Mouse (Mus musculus) lung, postnatal 0 days (tissue): Measurements from ENCODE around the gene Esf1. TPM values are rescaled to one million over a fixed set of nuclear protein-coding genes. Genes with fewer than 3 reads are reported as not detected.

Source experiments
- ATAC-seq: fragments of 200-750 bp; cut with Nextera tagmentation; 2 replicates; pipeline ENCODE4 v1.8.0; 2017; ENCODE audit warnings: moderate library complexity
- DNase-seq: peaks from one replicate; pipeline ENCODE4 v3.0.0-alpha.2; 2016; ENCODE audit warnings: low spot score
- H3K27ac ChIP-seq: fragments of 300-500 bp; sonication (generic); 2 replicates; pipeline ENCODE4 v1.5.1; 2014; ENCODE audit warnings: antibody characterized with exemption, mild to moderate bottlenecking, low read length, mixed read lengths
- H3K27me3 ChIP-seq: fragments of 300-500 bp; sonication (generic); replicated peaks from 2 replicates; pipeline ENCODE4 v1.6.1; 2014; ENCODE audit warnings: low read length, mixed read lengths; ENCODE audit not compliant: insufficient read depth
- H3K36me3 ChIP-seq: fragments of 300-500 bp; sonication (generic); 2 replicates; pipeline ENCODE4 v1.6.1; 2014; ENCODE audit warnings: low read length, mixed read lengths; ENCODE audit not compliant: insufficient read depth
- H3K4me1 ChIP-seq: fragments of 300-500 bp; sonication (generic); 2 replicates; pipeline ENCODE4 v1.6.1; 2014; ENCODE audit warnings: antibody characterized with exemption, low read depth, low read length, mixed read lengths; ENCODE audit not compliant: insufficient read depth
- H3K4me2 ChIP-seq: fragments of 300-500 bp; sonication (generic); replicated peaks from 2 replicates; pipeline ENCODE4 v1.6.1; 2014; ENCODE audit warnings: low read depth, mild to moderate bottlenecking, low read length, moderate library complexity, mixed read lengths
- H3K4me3 ChIP-seq: fragments of 300-500 bp; sonication (generic); 2 replicates; pipeline ENCODE4 v1.5.1; 2014; ENCODE audit warnings: low read depth, low read length
- H3K9ac ChIP-seq: fragments of 300-500 bp; sonication (generic); replicated peaks from 2 replicates; pipeline ENCODE4 v1.6.1; 2014; ENCODE audit warnings: low read depth, mild to moderate bottlenecking
- H3K9me3 ChIP-seq: fragments of 300-500 bp; sonication (generic); 2 replicates; pipeline ENCODE4 v1.6.1; 2016; ENCODE audit warnings: low read length, mixed read lengths
- CTCF ChIP-seq: IDR thresholded peaks from 2 replicates; pipeline ENCODE4 v1.5.1; 2016; ENCODE audit warnings: antibody characterized with exemption, mild to moderate bottlenecking
- EP300 ChIP-seq: IDR thresholded peaks from 2 replicates; pipeline ENCODE4 v1.6.1; 2016; ENCODE audit warnings: antibody characterized with exemption, mild to moderate bottlenecking, control low read depth
- WGBS: fragments of 180-500 bp; shearing (Covaris S2); extraction: QIAGEN DNeasy Blood & Tissue Kit; methylation state at CpG from one replicate; pipeline ENCODE4 v1.1.7; 2014; 5-methylcytosine and 5-hydroxymethylcytosine counted together
- polyA plus RNA-seq: library from polyadenylated mRNA; unstranded; fragments of >200 nt; fragmentation: Nextera tagmentation; extraction: Ambion mirVana; gene quantifications from 2 replicates; pipeline ENCODE4 v1.2.1, GENCODE M21; 2015

The Esf1 gene
- polyA plus RNA-seq, 1 experiment from 2014 or later, result 12.1 TPM

DNA sequence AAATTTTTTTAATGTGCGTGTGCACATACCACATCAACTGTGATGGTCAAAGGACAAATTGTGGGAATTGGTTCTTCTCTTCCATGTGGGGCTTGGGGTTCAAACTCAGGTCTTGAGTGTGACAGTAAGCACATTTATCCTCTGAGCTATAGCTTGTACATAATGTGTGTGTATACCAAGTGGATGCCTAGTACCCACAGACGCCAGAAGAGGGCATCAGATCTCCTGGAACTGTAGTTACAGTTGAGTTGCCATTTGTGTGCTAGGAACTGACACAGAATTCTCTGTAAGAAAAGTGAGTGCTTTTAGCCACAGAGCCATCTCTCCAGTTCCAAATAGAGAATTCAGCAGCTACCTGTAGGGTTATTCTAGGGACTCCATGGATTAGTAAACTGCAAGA lies 44.8 kb downstream of the Esf1 start:
- H3K27ac ChIP-seq, result no peak overlapping the region
- 80% methylated on average over 2 of the region's 2 CpGs for WGBS
- peak; percentile 32 for TF ChIP-seq CTCF
- no peak for TF ChIP-seq EP300
- no peaks in the 10 kb centered on the region for H3K27me3 ChIP-seq
- no peaks in the 10 kb centered on the region for H3K4me1 ChIP-seq
- no peak overlapping the region for H3K9ac ChIP-seq
- peaks cover 12% of the 10 kb centered on the region; the same call in 1 of the 2 replicates for H3K36me3 ChIP-seq
- H3K4me3 ChIP-seq, result no peak overlapping the region
- DNase-seq (no peak), ATAC-seq (no peak)
- H3K4me2 ChIP-seq, result no peak overlapping the region
- H3K9me3 ChIP-seq, result no peaks in the 10 kb centered on the region

DNA sequence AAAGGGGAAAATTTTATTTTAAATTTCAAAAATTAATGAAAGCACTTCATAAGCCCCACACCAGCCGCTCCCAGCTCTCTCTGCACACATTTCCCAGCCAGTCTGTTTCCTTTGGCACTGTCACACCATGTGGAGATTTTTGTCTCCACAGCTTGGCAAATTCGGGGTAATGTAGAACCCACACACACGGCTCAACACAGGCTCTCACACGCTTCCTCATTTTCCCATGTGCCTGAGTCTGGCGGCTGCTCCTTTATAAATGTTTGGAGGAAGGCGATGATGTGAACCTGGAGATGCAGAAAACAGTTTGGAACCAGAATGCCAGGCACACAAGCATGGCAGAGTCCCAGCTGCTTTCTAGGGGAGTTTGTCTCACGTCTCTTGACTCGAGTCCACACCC lies 56.5 kb downstream of the Esf1 start:
- Histone ChIP-seq H3K4me2 (no peak overlapping the region), H3K27me3 (no peaks in the 10 kb centered on the region), H3K4me3 (no peak overlapping the region), H3K4me1 (no peaks in the 10 kb centered on the region), H3K9ac (no peak overlapping the region), H3K9me3 (no peaks in the 10 kb centered on the region), H3K36me3 (no peaks in the 10 kb centered on the region), H3K27ac (no peak overlapping the region)
- 88% methylated on average over 8 of the region's 8 CpGs for WGBS
- ATAC-seq (no peak), DNase-seq (no peak)
- TF ChIP-seq CTCF (no peak), EP300 (no peak)

DNA sequence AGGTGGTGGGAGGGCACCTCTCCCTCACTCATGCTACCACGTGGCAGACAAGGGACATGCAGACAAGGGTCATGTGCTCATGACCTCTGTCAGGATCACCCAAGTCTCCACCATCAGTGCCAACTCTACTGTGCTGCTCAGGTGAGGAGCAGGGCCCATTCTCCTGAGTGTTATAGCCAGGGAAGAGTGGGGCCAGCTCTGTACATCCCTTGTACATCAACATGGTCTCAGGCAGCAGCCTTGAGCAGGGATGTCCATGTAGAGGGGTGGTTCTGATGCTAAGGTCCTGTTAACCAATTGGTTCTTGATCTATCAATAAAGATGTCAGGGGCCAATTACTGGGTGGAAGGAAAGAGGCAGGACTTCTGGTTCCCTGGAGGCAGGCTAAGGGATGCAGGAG lies 61.4 kb downstream of the Esf1 start:
- no peaks in the 10 kb centered on the region for H3K27me3 ChIP-seq
- DNase-seq, result no peak
- H3K36me3 ChIP-seq, result no peaks in the 10 kb centered on the region
- H3K4me3 ChIP-seq, result no peak overlapping the region
- H3K4me1 ChIP-seq, result no peaks in the 10 kb centered on the region
- H3K9ac ChIP-seq, result no peak overlapping the region
- TF ChIP-seq CTCF (no peak), EP300 (no peak)
- no peak overlapping the region for H3K4me2 ChIP-seq
- no peaks in the 10 kb centered on the region for H3K9me3 ChIP-seq
- 20% methylated on average over 1 of the region's 1 CpGs for WGBS
- no peak overlapping the region for H3K27ac ChIP-seq
- no peak for ATAC-seq

DNA sequence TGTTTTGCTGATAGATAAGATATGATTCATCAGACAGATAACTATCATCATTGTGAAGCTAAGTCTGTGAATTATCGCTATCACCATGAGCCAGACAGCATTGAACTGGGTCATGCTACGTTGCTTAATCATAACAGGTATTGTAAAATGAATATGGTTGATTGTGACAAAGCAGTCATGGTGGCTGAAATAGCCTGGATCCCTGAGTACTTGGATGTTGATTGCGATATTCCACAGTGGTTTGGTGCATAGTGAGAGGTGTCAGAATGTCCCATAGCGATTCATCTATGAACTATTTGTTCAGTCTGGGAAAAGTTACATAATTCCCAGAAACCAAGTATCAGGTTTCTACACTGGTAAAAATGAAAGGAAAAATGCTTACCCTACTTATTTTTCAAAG lies 62.7 kb downstream of the Esf1 start:
- Histone ChIP-seq H3K4me1 (no peaks in the 10 kb centered on the region), H3K4me3 (no peak overlapping the region), H3K36me3 (no peaks in the 10 kb centered on the region), H3K9me3 (no peaks in the 10 kb centered on the region), H3K9ac (no peak overlapping the region), H3K4me2 (no peak overlapping the region), H3K27me3 (no peaks in the 10 kb centered on the region), H3K27ac (no peak overlapping the region)
- peak; percentile 78 for ATAC-seq
- peak; percentile 86 for DNase-seq
- TF ChIP-seq EP300, result peak; percentile 90
- no peak for TF ChIP-seq CTCF
- WGBS, result 66% methylated on average over 4 of the region's 4 CpGs

DNA sequence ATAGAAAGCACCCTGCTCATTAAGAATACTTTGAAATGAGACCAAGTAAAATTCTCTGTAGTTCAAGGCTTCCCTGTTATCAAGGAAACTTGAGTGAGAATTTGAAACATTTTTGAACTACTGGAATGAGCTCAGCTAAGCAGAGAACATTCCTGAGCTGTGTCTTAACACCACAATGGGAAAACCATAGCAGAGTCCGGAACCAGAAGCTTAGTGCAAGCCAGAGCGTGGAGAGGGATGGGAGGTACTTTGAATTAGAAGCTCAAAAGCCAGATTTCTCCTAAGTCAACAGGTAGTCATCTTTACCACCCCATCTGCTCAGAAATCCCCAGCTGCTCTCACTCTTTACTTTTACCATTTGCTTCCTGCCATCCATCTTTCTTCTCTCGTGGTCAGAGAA lies 65.4 kb downstream of the Esf1 start:
- Histone ChIP-seq H3K4me3 (no peak overlapping the region), H3K4me1 (no peaks in the 10 kb centered on the region), H3K27me3 (no peaks in the 10 kb centered on the region), H3K9me3 (no peaks in the 10 kb centered on the region), H3K36me3 (no peaks in the 10 kb centered on the region), H3K4me2 (no peak overlapping the region), H3K9ac (no peak overlapping the region), H3K27ac (no peak overlapping the region)
- TF ChIP-seq CTCF (no peak), EP300 (no peak)
- ATAC-seq (no peak), DNase-seq (peak; percentile 27)
- 48% methylated on average over 3 of the region's 3 CpGs for WGBS

DNA sequence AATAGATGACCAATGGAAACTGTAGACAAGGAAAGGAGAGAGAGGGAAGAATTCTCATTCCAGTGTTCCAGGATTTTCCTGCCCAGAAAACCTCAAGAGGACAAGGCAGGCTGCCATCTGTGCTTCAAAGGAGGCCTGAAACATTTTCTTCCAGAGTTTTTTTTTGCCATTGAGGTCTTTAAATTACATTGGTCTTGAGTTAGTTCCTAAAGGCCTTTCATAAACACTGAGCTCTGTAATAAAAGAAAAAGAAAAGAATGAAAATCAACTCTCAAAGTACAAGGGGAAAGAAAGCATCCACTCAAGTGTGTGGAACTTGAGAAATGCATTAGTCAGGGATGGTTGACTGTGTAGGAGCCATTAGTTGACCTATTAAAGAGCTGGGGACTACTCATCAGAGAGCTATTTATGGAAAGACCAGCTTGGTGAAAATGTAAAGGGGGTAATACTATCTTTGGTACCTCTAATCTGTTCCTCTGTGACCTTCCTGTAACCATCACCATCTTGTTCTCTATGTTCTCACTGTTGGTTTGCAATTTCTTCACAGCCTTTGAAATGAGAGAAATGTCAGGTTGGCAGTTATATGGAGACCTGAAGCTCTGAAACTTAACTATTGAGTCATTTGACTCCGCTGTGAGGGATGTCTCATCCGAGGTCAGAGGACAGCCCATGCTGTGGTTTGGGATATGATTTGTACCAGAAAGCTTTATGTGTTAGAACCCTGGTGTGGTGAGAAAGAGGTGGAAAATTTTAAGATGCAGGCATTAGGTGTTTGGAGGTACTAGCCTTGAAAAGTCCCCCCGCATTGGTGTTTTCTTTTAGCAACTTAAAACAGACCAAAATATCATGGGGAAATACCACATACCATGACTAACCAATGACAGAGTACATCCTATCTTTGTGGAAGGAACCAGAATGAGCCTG lies 69.6 kb downstream of the Esf1 start:
- Histone ChIP-seq H3K4me2 (no peak overlapping the region), H3K4me3 (no peak overlapping the region), H3K9ac (no peak overlapping the region), H3K4me1 (no peaks in the 10 kb centered on the region), H3K9me3 (no peaks in the 10 kb centered on the region), H3K36me3 (no peaks in the 10 kb centered on the region), H3K27me3 (no peaks in the 10 kb centered on the region), H3K27ac (peak overlapping the region; percentile 47)
- no peak for ATAC-seq
- WGBS, result 81% methylated on average over 3 of the region's 3 CpGs
- TF ChIP-seq CTCF, result no peak
- no peak for TF ChIP-seq EP300
- no peak for DNase-seq
